Mouse (Mus musculus) CH12.LX (cell line): ENCODE data around the gene Foxp1. TPM values are rescaled to one million over a fixed set of nuclear protein-coding genes. Genes with fewer than 3 reads are reported as not detected.

ENCODE experiments used
- DNase-seq: peaks from one replicate; pipeline ENCODE4 v3.0.0-alpha.2; 2013; ENCODE audit errors: extremely low read depth
- H3K27ac ChIP-seq: 2 replicates; pipeline ENCODE4 v1.5.1; 2012; ENCODE audit warnings: low read depth, mild to moderate bottlenecking, control low read depth, moderate library complexity; ENCODE audit not compliant: insufficient read depth
- H3K27me3 ChIP-seq: replicated peaks from 2 replicates; pipeline ENCODE3; 2012; ENCODE audit warnings: inconsistent platforms
- H3K36me3 ChIP-seq, 2 experiments: replicated peaks in 1 of 2; 2 replicates each; pipeline versions ENCODE3 to v1.6.1; 2012; ENCODE audit warnings: inconsistent platforms in 1 of 2, low read length in 1 of 2, mild to moderate bottlenecking in 1 of 2, mixed read lengths in 1 of 2, moderate library complexity in 1 of 2; ENCODE audit not compliant: control insufficient read depth in 1 of 2, insufficient read depth in 1 of 2
- H3K4me1 ChIP-seq, 2 experiments: 2 replicates each; pipeline ENCODE4 v1.6.1; 2012; ENCODE audit warnings: inconsistent platforms in 1 of 2, moderate library complexity in 1 of 2; ENCODE audit not compliant: insufficient read depth in 2 of 2, control insufficient read depth in 1 of 2
- H3K4me2 ChIP-seq: 2 replicates; pipeline ENCODE4 v1.6.1; 2012; ENCODE audit warnings: low read depth, mild to moderate bottlenecking, control low read depth; ENCODE audit not compliant: poor library complexity, insufficient read depth, severe bottlenecking
- H3K4me3 ChIP-seq, 3 experiments: fragments of 150-350 bp in 1 of 3; sonication (generic) in 1 of 3; replicated peaks in 1 of 3; 2 replicates each; pipeline versions ENCODE3 to v1.5.1; 2011 to 2012; ENCODE audit warnings: low read depth in 2 of 3, low read length in 2 of 3, mild to moderate bottlenecking in 2 of 3, moderate library complexity in 2 of 3, control low read depth in 1 of 3, improper control_type of control experiment in 1 of 3, inconsistent platforms in 1 of 3, mixed read lengths in 1 of 3; ENCODE audit not compliant: poor library complexity in 1 of 3
- H3K79me2 ChIP-seq: replicated peaks from 2 replicates; pipeline ENCODE4 v1.6.1; 2012; ENCODE audit warnings: mild to moderate bottlenecking, moderate library complexity; ENCODE audit not compliant: control insufficient read depth, poor library complexity, insufficient read depth, severe bottlenecking; ENCODE audit errors: extremely low read depth
- H3K9ac ChIP-seq: 2 replicates; pipeline ENCODE4 v1.6.1; 2012; ENCODE audit warnings: low read depth, mild to moderate bottlenecking, control low read depth, moderate library complexity; ENCODE audit not compliant: insufficient read depth
- H3K9me3 ChIP-seq: replicated peaks from 2 replicates; pipeline ENCODE3; 2012; ENCODE audit warnings: low read length, inconsistent platforms, mixed read lengths
- CHD1 ChIP-seq: IDR thresholded peaks from 2 replicates; pipeline ENCODE4 v1.6.1; 2012; ENCODE audit warnings: low read depth, low read length, improper control_type of control experiment, inconsistent platforms
- CTCF ChIP-seq, 2 experiments: IDR thresholded peaks in 1 of 2; conservative IDR thresholded peaks in 1 of 2; 2 replicates each; pipeline ENCODE4 v1.5.1; 2011 to 2012; ENCODE audit warnings: low read depth in 2 of 2, low read length in 2 of 2, improper control_type of control experiment in 1 of 2, inconsistent platforms in 1 of 2, mild to moderate bottlenecking in 1 of 2, moderate library complexity in 1 of 2
- E2F4 ChIP-seq: IDR thresholded peaks from 2 replicates; pipeline ENCODE4 v1.6.1; 2011; ENCODE audit warnings: low read depth, low read length, improper control_type of control experiment; ENCODE audit not compliant: insufficient replicate concordance
- ELF1 ChIP-seq: IDR thresholded peaks from 2 replicates; pipeline ENCODE4 v1.6.1; 2014; ENCODE audit warnings: low read depth, mild to moderate bottlenecking, inconsistent platforms, low read length, improper control_type of control experiment
- JUN ChIP-seq: IDR thresholded peaks from 2 replicates; pipeline ENCODE4 v1.6.1; 2011; ENCODE audit warnings: low read depth, mild to moderate bottlenecking, low read length, improper control_type of control experiment, moderate library complexity; ENCODE audit not compliant: insufficient read depth
- JUND ChIP-seq: conservative IDR thresholded peaks from 2 replicates; pipeline ENCODE4 v1.6.1; 2011; ENCODE audit warnings: low read depth, low read length, improper control_type of control experiment
- KAT2A ChIP-seq: IDR thresholded peaks from 2 replicates; pipeline ENCODE4 v1.6.1; 2012; ENCODE audit warnings: low read length, improper control_type of control experiment, inconsistent platforms; ENCODE audit not compliant: insufficient replicate concordance
- MAFK ChIP-seq: IDR thresholded peaks from 2 replicates; pipeline ENCODE4 v1.6.1; 2011; ENCODE audit warnings: low read length, improper control_type of control experiment; ENCODE audit not compliant: insufficient replicate concordance
- MAX ChIP-seq: IDR thresholded peaks from 2 replicates; pipeline ENCODE4 v1.6.1; 2011; ENCODE audit warnings: low read length, improper control_type of control experiment
- MXI1 ChIP-seq: IDR thresholded peaks from 2 replicates; pipeline ENCODE4 v1.6.1; 2011; ENCODE audit warnings: mild to moderate bottlenecking, low read depth, low read length, improper control_type of control experiment
- NELFE ChIP-seq: IDR thresholded peaks from 2 replicates; pipeline ENCODE4 v1.6.1; 2011; ENCODE audit warnings: low read depth, low read length, improper control_type of control experiment
- POLR2A ChIP-seq: IDR thresholded peaks from 2 replicates; pipeline ENCODE4 v1.6.1; 2011; ENCODE audit warnings: low read depth, mild to moderate bottlenecking, improper control_type of control experiment, low read length
- POLR2AphosphoS2 ChIP-seq: IDR thresholded peaks from 2 replicates; pipeline ENCODE4 v1.6.1; 2011; ENCODE audit warnings: low read depth, low read length, improper control_type of control experiment
- RAD21 ChIP-seq: IDR thresholded peaks from 2 replicates; pipeline ENCODE4 v1.6.1; 2011; ENCODE audit warnings: low read depth, mild to moderate bottlenecking, low read length, improper control_type of control experiment, moderate library complexity
- RCOR1 ChIP-seq: conservative IDR thresholded peaks from 2 replicates; pipeline ENCODE4 v1.6.1; 2012; ENCODE audit warnings: low read depth, mild to moderate bottlenecking, inconsistent platforms, low read length, improper control_type of control experiment
- SMC3 ChIP-seq: IDR thresholded peaks from 2 replicates; pipeline ENCODE4 v1.6.1; 2011; ENCODE audit warnings: low read depth, low read length, improper control_type of control experiment
- TBP ChIP-seq: conservative IDR thresholded peaks from 2 replicates; pipeline ENCODE4 v1.6.1; 2011; ENCODE audit warnings: low read depth, low read length, improper control_type of control experiment
- USF1 ChIP-seq: IDR thresholded peaks from 2 replicates; pipeline ENCODE4 v1.6.1; 2014; ENCODE audit warnings: low read depth, mild to moderate bottlenecking, inconsistent platforms, low read length, improper control_type of control experiment
- ZKSCAN1 ChIP-seq: IDR thresholded peaks from 2 replicates; pipeline ENCODE4 v1.6.1; 2012; ENCODE audit warnings: low read depth, inconsistent platforms, low read length, improper control_type of control experiment, borderline replicate concordance
- dilution Hi-C: fragments of 300-500 bp; cut with MboI; formaldehyde crosslinking; loops from 2 replicates; pipeline ENCODE4 v1.14.3; 2020; ENCODE audit warnings: low sequenced_read_pairs; ENCODE audit not compliant: extremely low pct_unique_long_range_greater_than_20kb, extremely low pct_ligation_motif_present
- in situ Hi-C: fragments of 300-500 bp; cut with MboI; formaldehyde crosslinking; loops from 3 replicates; pipeline ENCODE4 v1.14.3; 2019; ENCODE audit warnings: low sequenced_read_pairs, low pct_ligation_motif_present, low pct_unique_long_range_greater_than_20kb, mixed read lengths
- polyA plus RNA-seq: library from polyadenylated mRNA; unstranded; fragments of >175 nt; gene quantifications from 2 replicates; pipeline ENCODE4 v1.2.1, GENCODE M21; 2012; ENCODE audit warnings: low read depth; ENCODE audit not compliant: insufficient read length
- total RNA-seq, 2 experiments: library from RNA; depleted of rRNA; stranded (reverse); fragments of 300-350 nt in 1 of 2; fragments of >200 nt in 1 of 2; gene quantifications; 2 replicates each; pipeline ENCODE4 v1.2.3; 2012 to 2014

Gene Foxp1
- total and polyA plus RNA-seq, 3 experiments = 66.5 to 105 (median 87.4) TPM

- in situ Hi-C loops (loop anchor here (10.0 kb wide), 1 partner anchor 131 kb away; no protein-coding TSS in a partner anchor), dilution Hi-C loops (no loop called here)
- Histone ChIP-seq H3K79me2 (no peaks in the 10 kb centered on the region), H3K4me2 (no peak overlapping the region), H3K27me3 (no peaks in the 10 kb centered on the region), H3K4me1 (peaks cover 0 to 9% of the 10 kb centered on the region in 2 experiments; a peak in 1 of 4 replicates), H3K9me3 (no peaks in the 10 kb centered on the region), H3K9ac (no peak overlapping the region), H3K36me3 (no peaks in the 10 kb centered on the region), H3K4me3 (no peak overlapping the region), H3K27ac (no peak overlapping the region)
- no peak for TF ChIP-seq KAT2A
- TF ChIP-seq SMC3 = no peak
- TF ChIP-seq JUN = no peak
- TF ChIP-seq USF1 = no peak
- TF ChIP-seq E2F4 = no peak
- TF ChIP-seq TBP = no peak
- TF ChIP-seq MAX = no peak
- TF ChIP-seq POLR2AphosphoS2 = no peak
- no peak for TF ChIP-seq POLR2A
- DNase-seq = no peak
These were observed 58.6 kb downstream of the Foxp1 start for GRCm38 (mm10) chr6:99463906-99464305.

DNA sequence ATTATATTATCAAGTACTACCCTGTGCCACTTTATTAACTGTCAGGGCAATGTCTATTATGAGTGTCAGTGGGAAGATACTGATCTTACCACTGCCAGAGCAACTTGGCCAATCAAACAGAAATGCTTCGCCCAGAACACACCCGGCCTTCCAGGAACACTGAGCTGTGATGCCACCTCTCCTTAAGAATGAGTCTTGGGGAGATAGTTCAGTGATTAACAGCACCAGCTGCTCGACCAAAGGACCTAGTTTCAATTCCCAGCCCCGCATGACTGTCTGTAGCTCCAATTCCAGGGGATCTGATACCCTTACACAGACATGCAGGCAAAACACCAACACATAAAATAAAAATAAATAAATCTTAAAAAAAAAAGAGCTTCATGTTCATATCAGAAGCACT lies 63.7 kb downstream of the Foxp1 start:
- dilution Hi-C loops = no loop called here
- no peaks in the 10 kb centered on the region for H3K27me3 ChIP-seq

More for the DNA sequence above, 63.7 kb downstream of the Foxp1 start:
- no peaks in the 10 kb centered on the region for H3K79me2 ChIP-seq
- H3K9ac ChIP-seq = no peak overlapping the region
- H3K4me1 ChIP-seq = peaks cover 0 to 12% of the 10 kb centered on the region in 2 experiments; a peak in 1 of 4 replicates
- in situ Hi-C loops = loop anchor here (10.0 kb wide), 2 partner anchors 184 to 404 kb away; no protein-coding TSS in a partner anchor
- H3K4me3 ChIP-seq = no peak overlapping the region
- TF ChIP-seq MAX (no peak), MAFK (no peak), NELFE (no peak), JUND (no peak), POLR2AphosphoS2 (no peak), E2F4 (no peak), RAD21 (no peak), CHD1 (no peak), ELF1 (no peak), ZKSCAN1 (no peak), MXI1 (no peak), CTCF (conservative IDR thresholded peaks at IDR 0.05 in 1 of 2, IDR thresholded peaks at IDR 0.05 in 1 of 2; ENCODE audit: low read depth in 2 of 2, low read length in 2 of 2) (no peak), RCOR1 (no peak), SMC3 (no peak), TBP (no peak)
- DNase-seq = no peak
- H3K36me3 ChIP-seq = no peaks in the 10 kb centered on the region
- no peak overlapping the region for H3K4me2 ChIP-seq
- no peak overlapping the region for H3K27ac ChIP-seq
- no peaks in the 10 kb centered on the region for H3K9me3 ChIP-seq
